Mouse (Mus musculus) thymus, postnatal 4 days (tissue): ENCODE measurements at regions not wholly inside any gene's neighbourhood (a gene's known extent, or its start where the extent isn't known, plus 50 kb on each side); places are given as distances from the start of the nearest gene placed in this dataset.
A peak's percentile ranks its signal among the peaks of the same experiment; 100 is the strongest.

Source experiments
- DNase-seq: peaks from one replicate; pipeline ENCODE4 v3.0.0; 2021

- no peak for DNase-seq
Observed at GRCm38 (mm10) chr11:27280791-27281190, 687.0 kb upstream of the Vrk2 start.

- peak; percentile 28 for DNase-seq
Observed at GRCm38 (mm10) chr11:27264253-27264652, 670.5 kb upstream of the Vrk2 start.

- DNase-seq = no peak
Observed at GRCm38 (mm10) chr11:27258521-27258920, 664.7 kb upstream of the Vrk2 start.

- DNase-seq = no peak
Observed at GRCm38 (mm10) chr11:27235884-27236283, 642.1 kb upstream of the Vrk2 start.

- DNase-seq = no peak
Observed at GRCm38 (mm10) chr11:27226454-27226853, 632.7 kb upstream of the Vrk2 start.

GRCm38 (mm10) chr11:27222436-27222835, 628.6 kb upstream of the Vrk2 start:
- DNase-seq = no peak

GRCm38 (mm10) chr11:27221956-27222355, 628.2 kb upstream of the Vrk2 start:
- DNase-seq = no peak

GRCm38 (mm10) chr11:27219715-27220699, 626.2 kb upstream of the Vrk2 start:
- no peak for DNase-seq

- DNase-seq = no peak
Observed at GRCm38 (mm10) chr11:27215752-27216151, 622.0 kb upstream of the Vrk2 start.

GRCm38 (mm10) chr11:27203330-27204214, 609.8 kb upstream of the Vrk2 start:
- DNase-seq = no peak

GRCm38 (mm10) chr11:27184035-27184434, 590.2 kb upstream of the Vrk2 start:
- no peak for DNase-seq

- DNase-seq = no peak
Observed at GRCm38 (mm10) chr11:27183422-27183821, 589.6 kb upstream of the Vrk2 start.

GRCm38 (mm10) chr11:27160411-27160810, 566.6 kb upstream of the Vrk2 start:
- no peak for DNase-seq
